Mouse (Mus musculus) cerebellum, adult 2 months (tissue): ENCODE measurements around the gene Cfap44. TPM values are rescaled to one million over a fixed set of nuclear protein-coding genes. Genes with fewer than 3 reads are reported as not detected.

Source experiments
- DNase-seq, 2 experiments: peaks; one replicate each; pipeline ENCODE4 v3.0.0; 2021
- H3K27ac ChIP-seq: fragments of 200-500 bp; 2 replicates; pipeline ENCODE4 v1.5.1; 2012; ENCODE audit warnings: low read length, control low read depth, inconsistent platforms; ENCODE audit not compliant: insufficient read depth
- H3K27me3 ChIP-seq: fragments of 200-500 bp; 2 replicates; pipeline ENCODE4 v1.6.1; 2012; ENCODE audit warnings: inconsistent platforms, mild to moderate bottlenecking, low read length, moderate library complexity; ENCODE audit not compliant: control insufficient read depth, insufficient read depth
- H3K4me1 ChIP-seq: fragments of 200-500 bp; 2 replicates; pipeline ENCODE4 v1.6.1; 2011; ENCODE audit warnings: low read length; ENCODE audit not compliant: control insufficient read depth, insufficient read depth
- H3K4me3 ChIP-seq: fragments of 200-500 bp; replicated peaks from 2 replicates; pipeline ENCODE3; 2011; ENCODE audit warnings: mild to moderate bottlenecking, low read depth, low read length, control low read depth; ENCODE audit not compliant: insufficient read depth
- CTCF ChIP-seq: fragments of 200-500 bp; IDR thresholded peaks from 2 replicates; pipeline ENCODE4 v1.5.1; 2011; ENCODE audit warnings: low read depth, mild to moderate bottlenecking, control low read depth, low read length, moderate library complexity, borderline replicate concordance; ENCODE audit not compliant: insufficient read depth
- POLR2A ChIP-seq: fragments of 200-500 bp; IDR thresholded peaks from 2 replicates; pipeline ENCODE4 v1.6.1; 2011; ENCODE audit warnings: low read length, control low read depth, borderline replicate concordance; ENCODE audit not compliant: insufficient read depth
- WGBS: fragments of 180-500 bp; shearing (Covaris S2); methylation state at CpG from one replicate; pipeline ENCODE4 v1.1.7; 2018; 5-methylcytosine and 5-hydroxymethylcytosine counted together
- polyA plus RNA-seq: library from polyadenylated mRNA; depleted of rRNA; stranded (reverse); fragments of >200 nt; gene quantifications from 2 replicates; pipeline ENCODE4 v1.2.3, GENCODE M21; 2012

Cfap44 gene
- polyA plus RNA-seq, 1 experiment = 1.5 TPM

- Histone ChIP-seq H3K27me3 (no peaks in the 10 kb centered on the region), H3K4me1 (peaks cover 25% of the 10 kb centered on the region), H3K4me3 (no peak overlapping the region), H3K27ac (peak overlapping the region; percentile 14)
- no peak for TF ChIP-seq CTCF
- TF ChIP-seq POLR2A = no peak
- DNase-seq = no peak
- WGBS = 41% methylated on average over 13 of the region's 13 CpGs
Observed at GRCm38 (mm10) chr16:44510521-44511213, 116.1 kb downstream of the Cfap44 start.

GRCm38 (mm10) chr16:44516498-44516897, 121.9 kb downstream of the Cfap44 start:
- Histone ChIP-seq H3K4me1 (peaks cover 18% of the 10 kb centered on the region), H3K27me3 (no peaks in the 10 kb centered on the region), H3K27ac (no peak overlapping the region), H3K4me3 (no peak overlapping the region)
- WGBS = 37% methylated on average over 6 of the region's 6 CpGs
- TF ChIP-seq CTCF (no peak), POLR2A (no peak)
- no peak for DNase-seq

DNA sequence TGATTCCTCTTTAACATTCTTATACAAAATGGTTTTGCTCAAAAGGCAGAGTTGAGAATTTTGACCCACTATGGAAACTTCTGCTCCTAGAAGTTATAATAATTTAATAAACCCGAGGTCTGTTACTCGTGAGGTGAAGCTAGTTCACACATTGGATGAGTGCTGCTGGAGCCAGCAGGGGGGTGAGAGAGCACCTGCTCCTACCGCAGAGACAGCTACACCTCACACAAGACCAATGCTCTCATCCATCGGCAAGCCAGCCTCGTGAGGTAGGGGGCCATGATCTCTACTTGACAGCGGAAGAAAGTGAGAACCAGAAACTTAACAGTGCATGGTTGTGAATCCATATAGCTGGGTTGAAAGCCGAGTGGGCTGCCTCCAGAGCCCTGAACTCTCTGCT, 129.0 kb downstream of the Cfap44 start:
- Histone ChIP-seq H3K4me1 (peaks cover 36% of the 10 kb centered on the region), H3K27me3 (no peaks in the 10 kb centered on the region), H3K27ac (0 out of 2 replicates have a peak overlapping the region, but pooled peaks have one; percentile 22), H3K4me3 (no peak overlapping the region)
- TF ChIP-seq POLR2A (no peak), CTCF (peak; percentile 14; the same call in 1 of the 2 replicates)
- DNase-seq = peak; percentile 72 to 84
- 15% methylated on average over 7 of the region's 7 CpGs for WGBS

DNA sequence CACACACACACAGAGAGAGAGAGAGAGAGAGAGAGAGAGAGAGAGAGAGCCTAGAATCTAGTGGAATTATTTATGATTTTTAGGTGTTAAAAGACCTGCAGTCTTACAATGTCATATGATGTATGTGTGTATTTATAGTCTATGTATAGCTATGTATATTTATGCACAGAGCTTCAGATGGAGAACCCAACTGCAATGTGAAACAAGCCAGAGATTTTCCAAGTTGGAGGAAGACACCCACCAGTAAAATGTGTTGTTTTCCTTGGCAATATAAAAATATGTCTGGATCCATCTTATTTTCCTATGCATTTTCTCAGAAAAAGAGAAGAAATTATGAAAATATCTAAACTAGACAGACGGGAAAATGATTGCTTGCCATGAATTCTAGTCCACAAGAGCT, 131.4 kb downstream of the Cfap44 start:
- WGBS = 66% methylated on average over 1 of the region's 1 CpGs
- Histone ChIP-seq H3K4me3 (no peak overlapping the region), H3K27me3 (no peaks in the 10 kb centered on the region), H3K4me1 (peaks cover 49% of the 10 kb centered on the region), H3K27ac (peak overlapping the region; percentile 44; the same call in 1 of the 2 replicates)
- DNase-seq = no peak
- TF ChIP-seq CTCF = no peak
- TF ChIP-seq POLR2A = no peak

DNA sequence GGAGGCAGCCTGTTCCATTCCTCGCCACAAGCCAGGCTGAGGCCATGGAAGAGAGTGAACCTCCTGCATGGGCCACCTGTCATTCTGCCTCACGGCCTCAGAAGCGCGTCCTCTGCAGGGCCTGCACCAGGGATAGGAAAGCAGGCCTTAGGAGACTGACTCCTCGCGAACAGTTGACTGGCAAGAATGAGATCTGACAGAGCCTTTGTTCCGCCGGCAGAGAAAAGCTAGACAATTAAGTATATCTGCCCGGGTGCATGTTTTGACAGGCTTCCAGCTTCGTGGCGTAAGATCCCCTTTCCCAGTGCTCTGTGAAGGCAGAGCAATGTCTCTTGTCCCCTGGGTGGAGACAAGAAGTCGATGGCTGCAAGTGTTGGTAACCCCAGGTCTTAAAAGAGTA, 132.1 kb downstream of the Cfap44 start:
- Histone ChIP-seq H3K4me3 (no peak overlapping the region), H3K27me3 (no peaks in the 10 kb centered on the region), H3K27ac (peak overlapping the region; percentile 44), H3K4me1 (peaks cover 49% of the 10 kb centered on the region)
- peak; percentile 70 to 78 for DNase-seq
- TF ChIP-seq POLR2A (no peak), CTCF (0 out of 2 replicates have a peak, but pooled peaks have one; percentile 17)
- 7% methylated on average over 12 of the region's 12 CpGs for WGBS

DNA sequence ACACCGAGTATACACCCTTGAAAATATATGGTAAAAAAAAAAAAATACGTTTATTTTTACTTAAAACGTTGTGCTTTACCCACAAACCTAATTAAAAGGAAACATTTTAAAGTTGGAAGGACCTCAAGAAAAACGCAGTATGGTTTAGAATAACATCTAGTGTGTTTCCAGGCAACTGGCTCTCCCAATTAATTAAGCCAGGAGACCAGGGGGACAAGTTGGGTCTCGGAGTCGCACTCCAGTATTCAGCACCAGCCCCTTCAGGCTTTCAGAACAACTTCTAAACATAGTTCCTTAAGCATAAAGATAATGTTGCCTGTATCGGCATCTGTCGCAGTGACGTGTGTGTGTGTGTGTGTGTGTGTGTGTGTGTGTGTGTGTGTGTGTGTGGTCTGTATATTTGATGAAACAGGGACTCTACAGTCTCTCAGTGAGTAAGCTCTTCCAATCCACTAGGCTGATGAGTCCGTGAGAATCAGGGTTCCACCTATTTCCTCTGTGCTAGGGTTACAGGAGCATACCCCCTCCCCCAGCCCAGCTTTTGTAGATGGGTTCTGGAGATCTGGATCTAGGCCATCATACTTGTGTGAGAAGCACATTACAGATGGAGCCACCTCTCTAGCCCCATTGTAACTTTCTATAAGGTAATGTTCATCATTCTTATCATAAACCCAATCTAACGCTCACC, 132.8 kb downstream of the Cfap44 start:
- H3K4me3 ChIP-seq = no peak overlapping the region
- DNase-seq = no peak
- TF ChIP-seq POLR2A (no peak), CTCF (no peak)
- no peak overlapping the region for H3K27ac ChIP-seq
- H3K4me1 ChIP-seq = peaks cover 48% of the 10 kb centered on the region
- H3K27me3 ChIP-seq = no peaks in the 10 kb centered on the region
- WGBS = 33% methylated on average over 11 of the region's 11 CpGs

GRCm38 (mm10) chr16:44528955-44529354, 134.4 kb downstream of the Cfap44 start:
- no peak overlapping the region for H3K27ac ChIP-seq
- no peak overlapping the region for H3K4me3 ChIP-seq
- 44% methylated on average over 7 of the region's 7 CpGs for WGBS
- no peak for DNase-seq
- peaks cover 57% of the 10 kb centered on the region for H3K4me1 ChIP-seq
- H3K27me3 ChIP-seq = no peaks in the 10 kb centered on the region
- TF ChIP-seq POLR2A = no peak
- no peak for TF ChIP-seq CTCF

DNA sequence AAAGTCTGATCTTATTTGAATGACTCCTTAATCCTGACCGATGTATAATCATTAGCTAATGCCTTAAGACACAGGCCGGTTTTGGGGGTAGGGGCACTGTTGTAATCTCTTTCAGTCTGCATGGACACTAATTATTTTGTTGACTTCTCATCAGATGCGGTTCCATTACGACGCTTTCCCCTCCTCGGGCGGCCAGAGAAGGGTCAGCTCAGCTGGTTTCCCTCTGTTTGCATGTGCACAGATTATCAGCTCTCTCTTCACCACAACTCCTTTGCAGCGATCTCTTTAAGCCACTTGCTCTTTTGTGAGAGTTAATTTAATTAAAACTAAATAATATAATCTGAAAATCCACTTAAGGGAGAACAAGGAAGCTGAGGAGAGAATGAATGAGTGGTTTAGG, 135.1 kb downstream of the Cfap44 start:
- H3K27ac ChIP-seq = no peak overlapping the region

More for the DNA sequence above, 135.1 kb downstream of the Cfap44 start:
- Histone ChIP-seq H3K4me3 (no peak overlapping the region), H3K4me1 (peaks cover 61% of the 10 kb centered on the region), H3K27me3 (no peaks in the 10 kb centered on the region)
- TF ChIP-seq POLR2A (no peak), CTCF (no peak)
- no peak for DNase-seq
- WGBS = 35% methylated on average over 8 of the region's 8 CpGs
